Mouse (Mus musculus) heart, adult 2 months (tissue): ENCODE results near the gene Scgb1b20.

Experiments used
- CTCF ChIP-seq: fragments of 200-600 bp; IDR thresholded peaks from 2 replicates; pipeline ENCODE4 v1.8.1; 2022; ENCODE audit warnings: antibody characterized with exemption, mild to moderate bottlenecking, moderate library complexity
- EP300 ChIP-seq: fragments of 200-500 bp; IDR thresholded peaks from 2 replicates; pipeline ENCODE4 v1.6.1; 2011; ENCODE audit warnings: low read depth, low read length, control low read depth; ENCODE audit not compliant: insufficient read depth
- POLR2A ChIP-seq: fragments of 200-500 bp; IDR thresholded peaks from 2 replicates; pipeline ENCODE4 v1.6.1; 2011; ENCODE audit warnings: mild to moderate bottlenecking, low read depth, low read length, control low read depth; ENCODE audit not compliant: insufficient read depth

DNA sequence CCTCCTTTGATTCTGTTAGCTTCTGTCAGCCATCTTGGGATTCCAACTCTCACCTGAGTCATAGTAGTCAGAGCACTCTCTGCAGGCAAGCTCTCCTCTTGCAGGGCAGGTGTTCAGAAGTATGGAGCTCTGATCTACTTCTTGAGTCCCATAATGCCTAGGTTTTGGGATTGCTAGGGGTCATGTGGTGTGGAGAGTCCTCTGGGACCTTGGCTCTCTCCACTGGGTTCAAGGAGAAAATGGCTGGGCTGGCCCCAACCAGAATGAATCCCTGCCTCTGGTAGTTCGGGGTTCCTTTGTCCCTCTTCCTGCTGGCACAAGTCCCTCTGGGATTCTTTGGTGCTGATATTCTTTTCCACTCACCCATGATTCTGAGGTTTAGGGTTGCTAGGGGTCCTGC, 28.6 kb downstream of the Scgb1b20 start:
- TF ChIP-seq EP300, result no peak
- no peak for TF ChIP-seq CTCF
- no peak for TF ChIP-seq POLR2A
